Mouse (Mus musculus) frontal cortex, postnatal 25 days (tissue): ENCODE measurements around the gene Meltf.

Experiments
- DNase-seq, 2 experiments: peaks; one replicate each; pipeline ENCODE4 v3.0.0; 2022; ENCODE audit warnings: low spot score in 2 of 2

Gene Meltf

DNA sequence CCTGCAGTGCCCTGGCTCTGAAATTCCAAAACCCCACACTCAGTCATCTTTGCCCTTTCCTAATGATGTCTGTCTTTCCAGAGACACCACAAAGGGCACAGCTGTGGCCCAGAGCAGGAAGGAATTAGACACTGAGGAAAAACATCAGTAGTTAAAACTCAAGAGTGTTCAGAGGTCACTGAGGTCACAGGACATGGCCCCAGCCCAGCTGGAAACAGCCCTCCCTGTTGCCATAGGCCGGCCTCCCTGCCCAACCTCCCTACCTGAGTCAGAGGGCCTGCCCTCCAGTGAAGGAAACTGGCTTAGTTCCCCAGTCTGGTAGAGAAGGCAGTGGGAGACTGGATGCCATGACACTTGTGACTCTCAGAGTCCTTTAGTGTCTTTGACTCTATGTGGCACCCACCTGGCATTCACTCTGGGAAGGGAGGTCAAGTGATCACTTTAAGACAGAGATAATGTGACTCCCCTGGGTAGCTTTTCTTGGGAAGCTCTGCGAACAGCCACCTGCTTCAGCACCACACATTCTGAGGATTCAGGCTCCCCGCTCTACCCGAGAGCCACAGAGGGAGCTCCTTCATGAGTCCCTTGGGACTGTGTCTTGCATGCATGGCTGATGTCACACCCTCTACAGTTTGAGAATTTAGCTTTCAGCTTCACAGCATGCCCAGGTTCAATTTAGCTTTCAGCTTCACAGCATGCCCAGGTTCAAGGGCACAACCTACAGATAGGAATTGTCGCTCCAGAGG is 15.0 kb downstream of the Meltf start:
- DNase-seq = no peak

DNA sequence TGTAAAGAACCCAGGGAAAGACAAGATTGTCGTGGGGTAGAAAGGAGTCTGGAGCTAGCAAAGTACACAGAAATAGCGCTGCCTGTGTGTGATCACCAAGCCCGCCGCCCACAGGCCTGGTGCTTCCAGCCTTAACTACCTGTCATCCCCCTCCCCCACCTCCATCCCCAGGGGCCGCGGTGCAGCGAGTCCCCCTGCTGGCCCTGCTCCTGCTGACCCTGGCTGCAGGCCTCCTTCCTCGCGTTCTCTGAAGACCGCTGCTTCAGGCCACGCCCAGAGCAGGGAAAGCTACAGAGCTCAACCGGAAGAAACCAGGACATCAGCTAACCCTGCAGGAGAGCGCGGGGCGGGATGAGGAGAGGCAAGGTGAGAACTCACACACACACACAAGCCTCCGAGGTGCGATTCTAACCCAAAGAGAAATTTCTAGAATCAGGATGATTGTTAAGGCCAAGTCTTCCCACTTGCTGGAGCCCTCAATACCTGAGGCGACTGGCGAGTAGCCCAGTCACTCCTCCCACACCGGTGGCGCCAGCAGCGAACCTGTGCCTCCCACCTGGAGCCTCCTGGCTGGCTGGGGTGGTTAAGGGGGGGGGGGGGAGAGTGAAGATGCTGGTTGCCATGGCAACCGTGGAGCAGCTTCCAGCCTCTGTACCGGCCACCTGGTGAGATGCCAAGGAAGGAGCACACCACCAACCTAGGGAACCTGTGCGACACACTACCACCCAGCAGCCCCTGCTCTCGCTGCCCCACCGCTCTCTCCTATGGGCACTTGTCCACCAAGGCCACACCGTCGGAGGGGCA is 18.6 kb downstream of the Meltf start:
- peak in 1 of 2 experiments; percentile 55 for DNase-seq

DNA sequence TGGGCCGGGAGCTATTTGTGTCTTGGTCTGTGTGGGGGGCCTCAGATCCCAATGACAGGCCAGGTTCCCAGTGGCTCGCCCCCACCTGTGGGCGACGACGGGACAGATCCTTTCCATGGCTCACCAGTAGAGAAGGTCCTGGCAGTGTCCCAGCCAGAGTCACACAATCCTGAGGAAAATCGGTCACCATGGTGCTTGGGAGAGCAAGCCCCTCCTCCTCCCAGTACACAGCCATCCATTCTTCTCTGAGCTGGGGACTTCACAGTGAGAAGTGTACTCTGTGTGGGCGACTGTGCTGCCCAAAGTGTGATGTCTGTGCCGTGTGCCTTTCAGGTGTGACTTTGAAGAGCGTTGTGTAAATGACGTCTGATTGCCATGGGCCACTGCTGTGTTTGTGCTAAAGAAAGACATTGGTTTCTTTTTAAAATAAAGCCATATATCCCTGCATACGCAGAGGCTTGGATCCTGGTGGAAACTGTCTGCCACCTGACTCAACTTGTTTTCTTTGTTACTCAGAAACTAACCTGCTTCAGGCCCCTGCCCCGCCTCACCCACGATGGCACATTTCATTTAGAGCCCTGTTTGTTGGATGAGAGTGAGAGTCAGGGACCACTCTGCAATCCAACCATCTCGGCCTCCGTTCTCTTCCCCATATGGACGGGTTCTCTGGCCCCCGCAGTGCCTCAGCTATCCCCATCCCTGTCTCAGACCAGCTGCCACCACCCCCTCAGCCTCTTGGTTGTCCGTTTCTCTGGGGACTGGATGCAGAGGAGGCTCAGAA is 20.1 kb downstream of the Meltf start:
- DNase-seq = peak; percentile 72 to 75

GRCm38 (mm10) chr16:31901886-31902285 is 23.3 kb downstream of the Meltf start:
- DNase-seq = no peak

DNA sequence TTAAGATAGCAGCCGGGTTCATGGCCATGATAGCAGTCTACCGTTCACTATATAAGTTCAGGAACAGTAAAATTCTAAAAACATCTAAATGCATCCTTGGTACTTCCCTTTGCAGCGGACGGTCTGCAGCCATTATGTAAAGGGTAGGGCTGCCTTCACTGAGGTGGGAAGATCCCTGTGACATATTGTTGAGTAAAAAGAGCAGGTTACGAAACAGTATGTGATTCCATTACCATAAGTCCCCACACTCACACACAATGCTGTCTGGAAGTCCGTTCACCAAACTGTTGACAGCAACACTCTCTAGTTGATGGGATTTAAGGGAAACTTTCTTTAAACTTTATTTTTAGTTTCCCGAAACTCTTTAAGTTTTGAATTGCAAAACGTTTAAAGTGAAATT is 24.6 kb downstream of the Meltf start:
- no peak for DNase-seq

- DNase-seq = no peak
These were observed 26.7 kb downstream of the Meltf start for GRCm38 (mm10) chr16:31905331-31905730.

GRCm38 (mm10) chr16:31905891-31906825 is 27.5 kb downstream of the Meltf start:
- DNase-seq = no peak

DNA sequence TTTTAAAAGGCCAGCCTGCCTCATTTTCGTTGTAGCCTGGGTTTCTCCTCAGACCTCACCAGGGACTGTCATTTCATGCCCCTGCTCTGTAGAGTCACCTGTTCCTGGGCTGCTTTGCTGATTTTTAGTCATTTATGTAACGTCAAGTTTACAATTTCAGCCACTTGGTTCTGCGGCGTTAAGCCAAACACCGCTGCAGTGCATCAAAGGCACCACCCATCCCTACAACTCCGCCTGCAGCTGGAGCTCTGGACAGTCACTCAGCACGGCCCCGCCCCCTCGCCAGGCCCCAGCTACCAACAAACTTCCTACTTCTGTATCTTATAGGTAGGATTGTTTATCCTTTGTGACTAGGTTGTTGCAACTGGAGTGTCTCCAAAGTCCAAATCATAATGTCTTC is 28.3 kb downstream of the Meltf start:
- DNase-seq = no peak

DNA sequence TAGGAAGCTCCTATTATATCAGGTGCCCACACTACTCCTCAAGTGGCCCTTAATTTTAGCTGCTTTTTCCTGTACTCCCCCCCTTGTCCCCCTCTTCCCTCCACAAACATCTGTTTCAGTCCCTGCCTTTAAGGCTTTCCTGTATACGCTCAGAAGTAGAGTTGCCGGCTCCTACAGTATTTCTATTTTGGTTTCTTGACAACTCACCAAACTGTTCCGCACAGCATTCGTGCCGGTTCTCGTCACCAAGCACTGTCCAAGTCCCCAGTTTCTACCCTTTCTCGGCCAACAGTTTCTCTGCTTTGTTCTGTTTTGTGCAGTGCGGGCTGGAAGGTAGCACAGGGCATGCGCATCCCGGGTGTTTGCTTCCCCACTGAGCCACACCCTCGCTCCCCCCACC is 30.3 kb downstream of the Meltf start:
- no peak for DNase-seq

DNA sequence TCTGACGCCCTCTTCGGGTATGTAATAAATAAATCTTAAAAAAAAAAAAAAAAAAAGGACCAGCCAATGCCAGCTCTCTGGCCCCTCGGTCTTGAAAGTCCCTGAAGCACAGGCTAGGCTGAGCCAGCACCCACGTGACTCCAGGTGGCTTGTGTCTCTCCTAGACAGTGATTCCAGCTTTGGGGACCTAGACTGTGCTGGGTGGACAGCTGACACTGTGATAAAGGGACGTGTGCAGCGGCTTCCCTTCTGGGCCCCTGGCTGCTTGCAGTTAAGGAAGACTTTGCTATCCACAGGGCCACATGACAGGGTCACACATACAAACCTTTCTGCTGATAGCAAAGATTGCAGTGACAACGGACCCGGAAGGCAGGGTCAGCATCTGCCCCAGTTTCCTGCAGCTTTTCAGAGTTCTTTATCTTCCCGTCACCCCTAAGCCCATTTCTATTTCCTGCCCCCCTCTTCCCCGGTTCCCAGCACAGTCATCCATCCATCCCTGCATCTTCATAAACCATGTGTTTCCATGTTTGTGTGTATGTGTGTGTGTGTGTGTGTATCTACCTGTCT is 31.8 kb downstream of the Meltf start:
- no peak for DNase-seq

- no peak for DNase-seq
These were observed 39.2 kb downstream of the Meltf start for GRCm38 (mm10) chr16:31917776-31918175.

GRCm38 (mm10) chr16:31918248-31918724 is 39.7 kb downstream of the Meltf start:
- DNase-seq = peak; percentile 75 to 84

DNA sequence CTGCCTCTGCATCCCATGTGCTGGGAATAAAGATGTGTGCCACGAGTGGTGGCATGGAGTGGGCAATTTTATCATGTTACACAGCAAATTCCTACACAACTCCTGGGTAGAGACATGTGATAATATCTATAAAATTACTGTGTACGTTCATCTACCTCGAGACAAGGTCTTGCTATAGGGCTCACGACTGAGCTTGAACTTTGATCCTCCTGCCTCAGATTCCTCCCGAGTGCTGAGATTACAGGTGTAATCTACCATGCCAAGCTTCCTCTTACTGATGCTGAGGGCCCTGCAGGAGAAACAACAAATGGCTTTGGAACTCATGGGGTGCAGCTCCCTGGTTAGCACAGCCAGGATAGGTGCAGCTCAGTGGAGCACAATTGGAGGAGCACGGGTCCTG is 45.8 kb downstream of the Meltf start:
- no peak for DNase-seq

DNA sequence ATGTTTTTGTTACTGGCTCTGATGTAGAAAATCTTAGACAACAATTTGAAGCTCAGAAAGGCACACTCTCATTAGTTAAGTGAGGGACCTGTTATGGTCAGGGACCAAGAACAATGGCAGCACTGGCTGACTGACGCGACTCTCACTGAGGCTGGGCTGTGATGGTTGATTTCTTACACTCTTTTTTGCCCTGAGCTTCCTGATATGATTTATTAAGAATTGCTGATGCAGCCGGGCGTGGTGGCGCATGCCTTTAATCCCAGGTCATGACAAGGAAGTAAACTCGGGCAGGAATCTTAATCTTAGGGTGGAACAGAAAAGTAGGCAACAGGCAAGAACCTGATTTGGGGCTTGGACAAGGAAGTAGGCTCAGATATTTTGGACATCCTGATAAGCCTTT is 47.5 kb downstream of the Meltf start:
- DNase-seq = no peak

DNA sequence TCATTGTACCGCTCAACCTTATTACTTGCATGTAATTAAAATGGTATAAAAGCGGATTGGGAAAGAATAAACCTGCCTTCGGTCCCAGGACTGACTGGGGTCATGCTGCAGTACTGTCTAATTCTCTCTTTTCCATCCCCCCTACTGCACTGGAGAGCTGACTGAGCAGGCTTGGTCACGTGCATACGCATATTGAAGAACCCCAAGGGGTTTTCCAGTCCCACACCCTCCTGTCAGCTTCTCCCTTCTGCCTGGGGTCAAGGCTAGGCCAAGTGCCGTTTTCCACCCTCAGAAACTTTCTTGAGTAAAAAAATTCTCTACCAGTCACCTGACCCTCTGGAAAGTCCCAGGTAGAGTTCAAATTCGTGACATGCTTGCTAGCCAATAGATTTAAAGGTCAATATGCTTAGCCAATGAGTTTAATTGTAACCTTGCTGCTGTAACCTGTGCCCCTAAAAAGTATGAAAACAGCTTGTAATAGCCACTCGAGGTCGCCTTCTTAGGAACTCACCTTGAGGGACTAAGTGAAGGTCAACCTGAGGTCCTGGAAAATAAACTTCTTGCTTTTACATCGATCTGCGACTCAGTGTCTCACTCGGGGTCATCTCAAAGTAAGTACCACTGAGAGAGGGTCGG is 48.1 kb downstream of the Meltf start:
- no peak for DNase-seq

DNA sequence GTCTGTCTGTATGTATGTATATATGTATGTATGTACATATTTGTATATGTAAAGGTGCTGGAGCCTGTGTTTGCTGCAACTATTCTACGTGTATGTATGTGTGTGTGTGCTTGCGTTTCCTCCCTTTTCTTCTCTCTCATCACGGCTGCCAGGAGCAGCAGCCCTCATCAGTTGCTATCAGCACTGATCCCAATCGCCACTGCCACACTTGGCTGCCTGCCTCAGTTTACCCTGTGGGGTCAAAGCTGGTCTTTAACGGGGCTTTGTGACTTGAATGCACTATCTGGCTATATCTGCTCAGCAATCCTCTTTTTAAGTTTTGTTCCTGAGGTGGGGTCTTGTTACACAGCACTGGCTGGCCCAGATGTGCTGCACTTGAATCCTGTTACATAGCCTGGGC is 48.8 kb downstream of the Meltf start:
- DNase-seq = no peak

- peak in 1 of 2 experiments; percentile 12 for DNase-seq
These were observed 52.7 kb downstream of the Meltf start for GRCm38 (mm10) chr16:31931330-31931729.

DNA sequence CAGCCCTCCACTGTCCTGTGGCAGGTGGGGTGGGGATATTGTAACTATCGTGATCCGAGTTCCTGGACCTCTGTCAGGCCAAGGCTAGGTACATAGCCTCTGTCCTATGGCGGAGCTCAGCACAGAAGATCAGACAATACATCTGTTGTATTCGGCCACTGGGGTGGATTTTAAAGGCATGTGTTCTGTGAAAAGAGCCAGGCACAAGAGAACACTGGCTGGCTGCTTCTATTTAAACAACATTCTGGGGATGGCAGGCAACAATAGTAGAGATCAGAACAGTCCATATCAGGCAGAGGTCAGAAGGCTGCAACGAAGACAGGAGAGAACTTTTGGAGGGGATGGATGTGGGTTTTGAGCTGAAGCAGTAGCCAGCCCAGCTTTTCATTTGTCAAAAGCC is 53.6 kb downstream of the Meltf start:
- no peak for DNase-seq

- peak; percentile 76 to 86 for DNase-seq
These were observed 54.5 kb downstream of the Meltf start for GRCm38 (mm10) chr16:31932840-31933697.
